Mouse (Mus musculus): ENCODE measurements around the gene Kifap3. TPM values are rescaled to one million over a fixed set of nuclear protein-coding genes. Genes with fewer than 3 reads are reported as not detected.

Kifap3 gene
- polyA plus RNA-seq, 1 experiment from 2014 or later = 2.0 TPM

GRCm38 (mm10) chr1:163861538-163861937 is 82.2 kb downstream of the Kifap3 start:
- H3K27me3 ChIP-seq (ENCODE audit: control insufficient read depth, insufficient read depth, low read depth, low read length) = no peaks in the 10 kb centered on the region
- no peaks in the 10 kb centered on the region for H3K9me3 ChIP-seq (replicated peaks; ENCODE audit: control insufficient read depth, low read length)
- H3K27ac ChIP-seq (ENCODE audit: low read length) = no peak overlapping the region
- no peak for ATAC-seq (ENCODE audit: low read depth)
- no peaks in the 10 kb centered on the region for H3K4me1 ChIP-seq (ENCODE audit: control insufficient read depth, low read depth, low read length)
- H3K9ac ChIP-seq (ENCODE audit: low read depth, low read length) = no peak overlapping the region
- H3K36me3 ChIP-seq (ENCODE audit: control insufficient read depth, insufficient read depth) = no peaks in the 10 kb centered on the region
- no peak overlapping the region for H3K4me3 ChIP-seq (ENCODE audit: low read depth, low read length)
- no peak overlapping the region for H3K4me2 ChIP-seq (ENCODE audit: low read depth, low read length)

- no peaks in the 10 kb centered on the region for H3K27me3 ChIP-seq (ENCODE audit: control insufficient read depth, insufficient read depth, low read depth, low read length)
- no peaks in the 10 kb centered on the region for H3K36me3 ChIP-seq (ENCODE audit: control insufficient read depth, insufficient read depth)
- H3K9ac ChIP-seq (ENCODE audit: low read depth, low read length) = no peak overlapping the region
- no peak overlapping the region for H3K4me3 ChIP-seq (ENCODE audit: low read depth, low read length)
- no peaks in the 10 kb centered on the region for H3K4me1 ChIP-seq (ENCODE audit: control insufficient read depth, low read depth, low read length)
- no peak overlapping the region for H3K4me2 ChIP-seq (ENCODE audit: low read depth, low read length)
- no peaks in the 10 kb centered on the region for H3K9me3 ChIP-seq (replicated peaks; ENCODE audit: control insufficient read depth, low read length)
- no peak overlapping the region for H3K27ac ChIP-seq (ENCODE audit: low read length)
- ATAC-seq (ENCODE audit: low read depth) = no peak
- WGBS (ENCODE audit: insufficient replicate concordance) = 72% methylated on average over 3 of the region's 3 CpGs
Observed at GRCm38 (mm10) chr1:163873158-163873557, 93.8 kb downstream of the Kifap3 start.

DNA sequence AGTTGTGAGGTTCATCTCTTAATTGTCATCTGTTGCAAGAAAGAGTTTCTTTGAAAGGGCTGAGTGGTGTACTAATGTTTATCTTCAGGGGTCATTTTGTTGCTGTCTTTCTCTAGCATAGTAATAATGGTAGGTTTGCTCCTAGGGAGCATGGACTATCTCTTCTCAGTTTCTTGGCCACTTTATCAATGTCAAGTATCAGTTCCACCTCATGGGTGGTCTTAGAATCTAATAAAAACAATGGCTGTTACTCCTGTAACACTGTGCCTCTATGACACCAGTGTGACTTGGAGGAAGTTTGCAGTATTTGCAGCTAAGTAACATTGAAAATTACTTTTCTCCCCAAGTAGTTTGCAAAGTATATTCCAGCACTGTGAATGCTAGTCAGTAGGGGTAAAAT is 110.2 kb downstream of the Kifap3 start:
- Histone ChIP-seq H3K9me3 (replicated peaks; ENCODE audit: control insufficient read depth, low read length) (no peaks in the 10 kb centered on the region), H3K27me3 (ENCODE audit: control insufficient read depth, insufficient read depth, low read depth, low read length) (no peaks in the 10 kb centered on the region), H3K4me3 (ENCODE audit: low read depth, low read length) (no peak overlapping the region), H3K9ac (ENCODE audit: low read depth, low read length) (no peak overlapping the region), H3K27ac (ENCODE audit: low read length) (no peak overlapping the region), H3K4me1 (ENCODE audit: control insufficient read depth, low read depth, low read length) (no peaks in the 10 kb centered on the region), H3K36me3 (ENCODE audit: control insufficient read depth, insufficient read depth) (no peaks in the 10 kb centered on the region), H3K4me2 (ENCODE audit: low read depth, low read length) (no peak overlapping the region)
- no peak for ATAC-seq (ENCODE audit: low read depth)

DNA sequence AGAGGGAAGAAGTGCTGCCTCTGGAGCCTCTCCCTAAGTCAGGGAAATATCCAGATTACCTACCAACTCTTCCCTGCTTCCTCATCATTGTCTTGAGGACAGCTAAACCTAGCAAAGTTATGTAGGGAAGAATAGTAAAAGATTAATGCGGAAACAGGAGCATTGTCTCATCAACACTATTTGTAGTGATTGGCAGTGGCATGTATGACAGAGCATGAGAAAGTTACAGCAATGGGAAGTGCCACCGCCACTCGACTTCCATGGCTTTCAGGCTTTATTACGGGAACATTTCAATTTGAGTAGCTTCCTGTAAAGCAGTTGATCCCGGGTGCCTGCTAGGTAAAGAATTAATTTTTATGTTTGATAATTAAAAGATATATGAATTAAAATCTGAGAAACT is 113.9 kb downstream of the Kifap3 start:
- ATAC-seq (ENCODE audit: low read depth) = no peak
- no peaks in the 10 kb centered on the region for H3K27me3 ChIP-seq (ENCODE audit: control insufficient read depth, insufficient read depth, low read depth, low read length)
- no peak overlapping the region for H3K4me2 ChIP-seq (ENCODE audit: low read depth, low read length)
- no peak overlapping the region for H3K27ac ChIP-seq (ENCODE audit: low read length)
- no peak overlapping the region for H3K4me3 ChIP-seq (ENCODE audit: low read depth, low read length)
- no peaks in the 10 kb centered on the region for H3K4me1 ChIP-seq (ENCODE audit: control insufficient read depth, low read depth, low read length)
- no peak overlapping the region for H3K9ac ChIP-seq (ENCODE audit: low read depth, low read length)
- no peaks in the 10 kb centered on the region for H3K9me3 ChIP-seq (replicated peaks; ENCODE audit: control insufficient read depth, low read length)
- no peaks in the 10 kb centered on the region for H3K36me3 ChIP-seq (ENCODE audit: control insufficient read depth, insufficient read depth)
- WGBS (ENCODE audit: insufficient replicate concordance) = 77% methylated on average over 5 of the region's 5 CpGs

DNA sequence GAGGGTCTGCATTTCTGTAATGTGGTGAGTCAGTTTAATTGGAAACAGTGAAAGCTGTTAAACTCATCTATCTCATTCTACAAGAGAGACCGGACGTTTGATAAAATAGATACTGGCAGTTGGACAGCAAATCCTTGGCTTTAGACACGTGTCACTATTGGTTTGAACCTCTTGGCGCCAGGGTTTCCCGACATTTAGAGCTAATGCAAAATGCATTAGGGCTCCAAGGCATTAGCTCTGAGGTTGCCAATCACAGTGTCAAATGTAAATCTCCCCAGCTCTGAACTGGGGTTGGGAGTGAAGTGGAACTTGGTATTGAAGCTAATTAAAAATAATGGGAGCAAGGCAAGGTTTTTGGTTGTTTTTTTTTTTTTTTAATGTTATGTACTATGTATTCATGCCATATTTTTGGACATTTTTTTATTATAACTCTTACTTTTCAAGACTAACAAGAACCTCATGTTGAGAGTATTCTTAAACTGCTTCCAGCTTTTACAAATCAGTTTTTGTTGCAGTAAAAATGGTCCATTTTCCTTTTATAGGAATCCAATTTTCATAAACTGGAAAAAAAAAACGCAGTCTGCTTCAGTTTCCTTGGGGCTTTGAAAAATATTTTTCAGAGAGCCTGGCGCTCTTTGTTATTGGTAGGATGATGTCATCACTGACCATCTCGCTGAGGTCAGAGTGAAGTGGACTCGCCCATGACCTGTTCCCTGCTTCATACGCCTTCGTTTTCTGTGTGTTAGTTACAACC is 114.6 kb downstream of the Kifap3 start:
- Histone ChIP-seq H3K9me3 (replicated peaks; ENCODE audit: control insufficient read depth, low read length) (no peaks in the 10 kb centered on the region), H3K4me1 (ENCODE audit: control insufficient read depth, low read depth, low read length) (no peaks in the 10 kb centered on the region)
- WGBS (ENCODE audit: insufficient replicate concordance) = 74% methylated on average over 11 of the region's 11 CpGs

GRCm38 (mm10) chr1:163898291-163898764 is 118.9 kb downstream of the Kifap3 start:
- Histone ChIP-seq H3K36me3 (ENCODE audit: control insufficient read depth, insufficient read depth) (no peaks in the 10 kb centered on the region), H3K4me2 (ENCODE audit: low read depth, low read length) (no peak overlapping the region), H3K9ac (ENCODE audit: low read depth, low read length) (no peak overlapping the region), H3K4me1 (ENCODE audit: control insufficient read depth, low read depth, low read length) (no peaks in the 10 kb centered on the region), H3K27ac (ENCODE audit: low read length) (no peak overlapping the region), H3K9me3 (replicated peaks; ENCODE audit: control insufficient read depth, low read length) (no peaks in the 10 kb centered on the region), H3K4me3 (ENCODE audit: low read depth, low read length) (no peak overlapping the region), H3K27me3 (ENCODE audit: control insufficient read depth, insufficient read depth, low read depth, low read length) (no peaks in the 10 kb centered on the region)
- 59% methylated on average over 5 of the region's 5 CpGs for WGBS (ENCODE audit: insufficient replicate concordance)
- ATAC-seq (ENCODE audit: low read depth) = no peak

More for the DNA sequence above, 114.6 kb downstream of the Kifap3 start:
- Histone ChIP-seq H3K4me2 (ENCODE audit: low read depth, low read length) (no peak overlapping the region), H3K9ac (ENCODE audit: low read depth, low read length) (no peak overlapping the region), H3K4me3 (ENCODE audit: low read depth, low read length) (no peak overlapping the region), H3K27ac (ENCODE audit: low read length) (no peak overlapping the region), H3K27me3 (ENCODE audit: control insufficient read depth, insufficient read depth, low read depth, low read length) (no peaks in the 10 kb centered on the region), H3K36me3 (ENCODE audit: control insufficient read depth, insufficient read depth) (no peaks in the 10 kb centered on the region)
- ATAC-seq (ENCODE audit: low read depth) = no peak

GRCm38 (mm10) chr1:163899575-163899974 is 120.2 kb downstream of the Kifap3 start:
- Histone ChIP-seq H3K36me3 (ENCODE audit: control insufficient read depth, insufficient read depth) (no peaks in the 10 kb centered on the region), H3K27me3 (ENCODE audit: control insufficient read depth, insufficient read depth, low read depth, low read length) (no peaks in the 10 kb centered on the region), H3K4me2 (ENCODE audit: low read depth, low read length) (no peak overlapping the region), H3K9me3 (replicated peaks; ENCODE audit: control insufficient read depth, low read length) (no peaks in the 10 kb centered on the region), H3K4me3 (ENCODE audit: low read depth, low read length) (no peak overlapping the region), H3K27ac (ENCODE audit: low read length) (no peak overlapping the region), H3K4me1 (ENCODE audit: control insufficient read depth, low read depth, low read length) (no peaks in the 10 kb centered on the region), H3K9ac (ENCODE audit: low read depth, low read length) (no peak overlapping the region)
- 52% methylated on average over 2 of the region's 2 CpGs for WGBS (ENCODE audit: insufficient replicate concordance)
- no peak for ATAC-seq (ENCODE audit: low read depth)

DNA sequence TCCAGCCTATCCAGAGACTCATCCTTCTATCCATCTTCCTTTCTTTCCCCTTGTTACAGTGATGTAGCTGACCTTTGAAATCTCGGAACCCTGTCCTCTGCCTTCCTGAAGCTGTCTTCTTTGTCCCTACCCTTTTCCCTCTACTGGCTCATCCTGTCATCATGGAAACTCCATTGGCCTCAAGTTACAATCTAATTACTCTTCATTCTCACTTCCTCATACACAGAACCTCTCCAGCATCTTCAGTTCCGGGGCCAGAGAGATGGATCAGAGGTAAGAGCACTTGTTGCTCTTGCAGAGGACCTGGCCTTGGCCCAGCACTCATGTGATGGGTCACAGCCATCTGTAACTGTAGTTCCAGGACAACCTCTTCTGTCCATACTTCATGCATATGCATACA is 120.8 kb downstream of the Kifap3 start:
- Histone ChIP-seq H3K27me3 (ENCODE audit: control insufficient read depth, insufficient read depth, low read depth, low read length) (no peaks in the 10 kb centered on the region), H3K27ac (ENCODE audit: low read length) (no peak overlapping the region), H3K9me3 (replicated peaks; ENCODE audit: control insufficient read depth, low read length) (no peaks in the 10 kb centered on the region), H3K4me2 (ENCODE audit: low read depth, low read length) (no peak overlapping the region), H3K36me3 (ENCODE audit: control insufficient read depth, insufficient read depth) (no peaks in the 10 kb centered on the region), H3K9ac (ENCODE audit: low read depth, low read length) (no peak overlapping the region), H3K4me1 (ENCODE audit: control insufficient read depth, low read depth, low read length) (no peaks in the 10 kb centered on the region), H3K4me3 (ENCODE audit: low read depth, low read length) (no peak overlapping the region)
- no peak for ATAC-seq (ENCODE audit: low read depth)
- WGBS (ENCODE audit: insufficient replicate concordance) = 65% methylated on average over 2 of the region's 2 CpGs

GRCm38 (mm10) chr1:163903411-163903810 is 124.0 kb downstream of the Kifap3 start:
- Histone ChIP-seq H3K4me3 (ENCODE audit: low read depth, low read length) (no peak overlapping the region), H3K27me3 (ENCODE audit: control insufficient read depth, insufficient read depth, low read depth, low read length) (no peaks in the 10 kb centered on the region), H3K9ac (ENCODE audit: low read depth, low read length) (no peak overlapping the region), H3K4me2 (ENCODE audit: low read depth, low read length) (no peak overlapping the region), H3K4me1 (ENCODE audit: control insufficient read depth, low read depth, low read length) (no peaks in the 10 kb centered on the region), H3K9me3 (replicated peaks; ENCODE audit: control insufficient read depth, low read length) (no peaks in the 10 kb centered on the region), H3K27ac (ENCODE audit: low read length) (no peak overlapping the region), H3K36me3 (ENCODE audit: control insufficient read depth, insufficient read depth) (no peaks in the 10 kb centered on the region)
- no peak for ATAC-seq (ENCODE audit: low read depth)
- 66% methylated on average over 3 of the region's 3 CpGs for WGBS (ENCODE audit: insufficient replicate concordance)
